Mouse (Mus musculus): ENCODE data around the gene Osbpl6. TPM values are rescaled to one million over a fixed set of nuclear protein-coding genes. Genes with fewer than 3 reads are reported as not detected.

Gene Osbpl6
- polyA plus RNA-seq, 1 experiment from 2014 or later = 11.8 TPM

GRCm38 (mm10) chr2:76532490-76533126 is 126.3 kb downstream of the Osbpl6 start:
- H3K4me3 ChIP-seq (ENCODE audit: low read depth, low read length) = no peak overlapping the region
- ATAC-seq (replicated peaks; ENCODE audit: insufficient number of reproducible peaks, low FRiP score, low TSS enrichment, low read depth) (peak; percentile 22; the same call in 1 of the 2 replicates), DNase-seq (ENCODE audit: low spot score) (peak; percentile 28)
- WGBS = 64% methylated on average over 14 of the region's 14 CpGs
- no peaks in the 10 kb centered on the region for H3K4me1 ChIP-seq (ENCODE audit: control insufficient read depth, insufficient read depth, low read length)
- no peak overlapping the region for H3K9ac ChIP-seq (replicated peaks; ENCODE audit: low read length)
- H3K27me3 ChIP-seq (ENCODE audit: control insufficient read depth, insufficient read depth, low read length) = no peaks in the 10 kb centered on the region
- H3K9me3 ChIP-seq (replicated peaks; ENCODE audit: control insufficient read depth, low read length) = no peaks in the 10 kb centered on the region
- no peak overlapping the region for H3K4me2 ChIP-seq (ENCODE audit: low read depth, low read length)
- no peak overlapping the region for H3K27ac ChIP-seq (replicated peaks; ENCODE audit: low read depth, low read length)
- H3K36me3 ChIP-seq (replicated peaks; ENCODE audit: control insufficient read depth, insufficient read depth, low read depth, low read length) = no peaks in the 10 kb centered on the region

GRCm38 (mm10) chr2:76534932-76535331 is 128.6 kb downstream of the Osbpl6 start:
- H3K27ac ChIP-seq (replicated peaks; ENCODE audit: low read depth, low read length) = no peak overlapping the region
- no peaks in the 10 kb centered on the region for H3K9me3 ChIP-seq (replicated peaks; ENCODE audit: control insufficient read depth, low read length)
- no peak overlapping the region for H3K4me2 ChIP-seq (ENCODE audit: low read depth, low read length)
- no peak for DNase-seq (ENCODE audit: low spot score)
- H3K27me3 ChIP-seq (ENCODE audit: control insufficient read depth, insufficient read depth, low read length) = no peaks in the 10 kb centered on the region
- 88% methylated on average over 7 of the region's 7 CpGs for WGBS
- no peaks in the 10 kb centered on the region for H3K36me3 ChIP-seq (replicated peaks; ENCODE audit: control insufficient read depth, insufficient read depth, low read depth, low read length)
- ATAC-seq (replicated peaks; ENCODE audit: insufficient number of reproducible peaks, low FRiP score, low TSS enrichment, low read depth) = 0 out of 2 replicates have a peak, but pooled peaks have one; percentile 44
- H3K4me1 ChIP-seq (ENCODE audit: control insufficient read depth, insufficient read depth, low read length) = no peaks in the 10 kb centered on the region
- no peak overlapping the region for H3K9ac ChIP-seq (replicated peaks; ENCODE audit: low read length)
- H3K4me3 ChIP-seq (ENCODE audit: low read depth, low read length) = no peak overlapping the region

- 90% methylated on average over 9 of the region's 9 CpGs for WGBS
- no peak for ATAC-seq (replicated peaks; ENCODE audit: insufficient number of reproducible peaks, low FRiP score, low TSS enrichment, low read depth)
Observed at GRCm38 (mm10) chr2:76541900-76542299, 135.6 kb downstream of the Osbpl6 start.

GRCm38 (mm10) chr2:76542921-76543320 is 136.6 kb downstream of the Osbpl6 start:
- Histone ChIP-seq H3K9ac (replicated peaks; ENCODE audit: low read length) (no peak overlapping the region), H3K27ac (replicated peaks; ENCODE audit: low read depth, low read length) (no peak overlapping the region)

More at GRCm38 (mm10) chr2:76541900-76542299, 135.6 kb downstream of the Osbpl6 start:
- no peak overlapping the region for H3K9ac ChIP-seq (replicated peaks; ENCODE audit: low read length)
- H3K4me3 ChIP-seq (ENCODE audit: low read depth, low read length) = no peak overlapping the region
- no peak overlapping the region for H3K4me2 ChIP-seq (ENCODE audit: low read depth, low read length)
- no peaks in the 10 kb centered on the region for H3K27me3 ChIP-seq (ENCODE audit: control insufficient read depth, insufficient read depth, low read length)
- no peaks in the 10 kb centered on the region for H3K4me1 ChIP-seq (ENCODE audit: control insufficient read depth, insufficient read depth, low read length)
- no peak for DNase-seq (ENCODE audit: low spot score)
- H3K27ac ChIP-seq (replicated peaks; ENCODE audit: low read depth, low read length) = no peak overlapping the region
- no peaks in the 10 kb centered on the region for H3K9me3 ChIP-seq (replicated peaks; ENCODE audit: control insufficient read depth, low read length)
- no peaks in the 10 kb centered on the region for H3K36me3 ChIP-seq (replicated peaks; ENCODE audit: control insufficient read depth, insufficient read depth, low read depth, low read length)

GRCm38 (mm10) chr2:76545539-76545938 is 139.2 kb downstream of the Osbpl6 start:
- H3K4me1 ChIP-seq (ENCODE audit: control insufficient read depth, insufficient read depth, low read length) = no peaks in the 10 kb centered on the region
- H3K4me2 ChIP-seq (ENCODE audit: low read depth, low read length) = no peak overlapping the region
- WGBS = 75% methylated on average over 8 of the region's 8 CpGs
- DNase-seq (ENCODE audit: low spot score) = no peak
- no peak overlapping the region for H3K9ac ChIP-seq (replicated peaks; ENCODE audit: low read length)
- no peak for ATAC-seq (replicated peaks; ENCODE audit: insufficient number of reproducible peaks, low FRiP score, low TSS enrichment, low read depth)
- no peak overlapping the region for H3K27ac ChIP-seq (replicated peaks; ENCODE audit: low read depth, low read length)
- H3K9me3 ChIP-seq (replicated peaks; ENCODE audit: control insufficient read depth, low read length) = no peaks in the 10 kb centered on the region
- no peak overlapping the region for H3K4me3 ChIP-seq (ENCODE audit: low read depth, low read length)
- no peaks in the 10 kb centered on the region for H3K27me3 ChIP-seq (ENCODE audit: control insufficient read depth, insufficient read depth, low read length)
- H3K36me3 ChIP-seq (replicated peaks; ENCODE audit: control insufficient read depth, insufficient read depth, low read depth, low read length) = no peaks in the 10 kb centered on the region

More at GRCm38 (mm10) chr2:76542921-76543320, 136.6 kb downstream of the Osbpl6 start:
- no peaks in the 10 kb centered on the region for H3K27me3 ChIP-seq (ENCODE audit: control insufficient read depth, insufficient read depth, low read length)
- H3K36me3 ChIP-seq (replicated peaks; ENCODE audit: control insufficient read depth, insufficient read depth, low read depth, low read length) = no peaks in the 10 kb centered on the region
- H3K4me3 ChIP-seq (ENCODE audit: low read depth, low read length) = no peak overlapping the region
- DNase-seq (ENCODE audit: low spot score) = no peak
- no peak for ATAC-seq (replicated peaks; ENCODE audit: insufficient number of reproducible peaks, low FRiP score, low TSS enrichment, low read depth)
- no peak overlapping the region for H3K4me2 ChIP-seq (ENCODE audit: low read depth, low read length)
- WGBS = 74% methylated on average over 5 of the region's 5 CpGs
- no peaks in the 10 kb centered on the region for H3K4me1 ChIP-seq (ENCODE audit: control insufficient read depth, insufficient read depth, low read length)
- no peaks in the 10 kb centered on the region for H3K9me3 ChIP-seq (replicated peaks; ENCODE audit: control insufficient read depth, low read length)

- 90% methylated on average over 10 of the region's 10 CpGs for WGBS
- H3K9me3 ChIP-seq (replicated peaks; ENCODE audit: control insufficient read depth, low read length) = no peaks in the 10 kb centered on the region
- H3K4me1 ChIP-seq (ENCODE audit: control insufficient read depth, insufficient read depth, low read length) = no peaks in the 10 kb centered on the region
- H3K4me3 ChIP-seq (ENCODE audit: low read depth, low read length) = no peak overlapping the region
- no peaks in the 10 kb centered on the region for H3K36me3 ChIP-seq (replicated peaks; ENCODE audit: control insufficient read depth, insufficient read depth, low read depth, low read length)
- H3K4me2 ChIP-seq (ENCODE audit: low read depth, low read length) = no peak overlapping the region
- no peak overlapping the region for H3K9ac ChIP-seq (replicated peaks; ENCODE audit: low read length)
- H3K27ac ChIP-seq (replicated peaks; ENCODE audit: low read depth, low read length) = no peak overlapping the region
- DNase-seq (ENCODE audit: low spot score) (no peak), ATAC-seq (replicated peaks; ENCODE audit: insufficient number of reproducible peaks, low FRiP score, low TSS enrichment, low read depth) (no peak)
- no peaks in the 10 kb centered on the region for H3K27me3 ChIP-seq (ENCODE audit: control insufficient read depth, insufficient read depth, low read length)
Observed at GRCm38 (mm10) chr2:76548171-76548570, 141.9 kb downstream of the Osbpl6 start.

GRCm38 (mm10) chr2:76548836-76549235 is 142.5 kb downstream of the Osbpl6 start:
- H3K4me2 ChIP-seq (ENCODE audit: low read depth, low read length) = no peak overlapping the region
- H3K9ac ChIP-seq (replicated peaks; ENCODE audit: low read length) = no peak overlapping the region
- H3K9me3 ChIP-seq (replicated peaks; ENCODE audit: control insufficient read depth, low read length) = no peaks in the 10 kb centered on the region
- no peaks in the 10 kb centered on the region for H3K4me1 ChIP-seq (ENCODE audit: control insufficient read depth, insufficient read depth, low read length)
- 84% methylated on average over 7 of the region's 7 CpGs for WGBS
- no peaks in the 10 kb centered on the region for H3K36me3 ChIP-seq (replicated peaks; ENCODE audit: control insufficient read depth, insufficient read depth, low read depth, low read length)
- ATAC-seq (replicated peaks; ENCODE audit: insufficient number of reproducible peaks, low FRiP score, low TSS enrichment, low read depth) (no peak), DNase-seq (ENCODE audit: low spot score) (no peak)
- no peak overlapping the region for H3K4me3 ChIP-seq (ENCODE audit: low read depth, low read length)
- H3K27ac ChIP-seq (replicated peaks; ENCODE audit: low read depth, low read length) = no peak overlapping the region
- no peaks in the 10 kb centered on the region for H3K27me3 ChIP-seq (ENCODE audit: control insufficient read depth, insufficient read depth, low read length)

- no peaks in the 10 kb centered on the region for H3K36me3 ChIP-seq (replicated peaks; ENCODE audit: control insufficient read depth, insufficient read depth, low read depth, low read length)
- no peaks in the 10 kb centered on the region for H3K4me1 ChIP-seq (ENCODE audit: control insufficient read depth, insufficient read depth, low read length)
- no peak overlapping the region for H3K4me3 ChIP-seq (ENCODE audit: low read depth, low read length)
- 70% methylated on average over 12 of the region's 12 CpGs for WGBS
- ATAC-seq (replicated peaks; ENCODE audit: insufficient number of reproducible peaks, low FRiP score, low TSS enrichment, low read depth) (no peak), DNase-seq (ENCODE audit: low spot score) (peak; percentile 31)
- no peaks in the 10 kb centered on the region for H3K9me3 ChIP-seq (replicated peaks; ENCODE audit: control insufficient read depth, low read length)
- H3K9ac ChIP-seq (replicated peaks; ENCODE audit: low read length) = no peak overlapping the region
- H3K27me3 ChIP-seq (ENCODE audit: control insufficient read depth, insufficient read depth, low read length) = no peaks in the 10 kb centered on the region
- no peak overlapping the region for H3K27ac ChIP-seq (replicated peaks; ENCODE audit: low read depth, low read length)
- no peak overlapping the region for H3K4me2 ChIP-seq (ENCODE audit: low read depth, low read length)
Observed at GRCm38 (mm10) chr2:76549316-76549715, 143.0 kb downstream of the Osbpl6 start.
